Mouse (Mus musculus) cerebellum, postnatal 25 days (tissue): ENCODE results near the gene Apln.
A peak's percentile ranks its signal among the peaks of the same experiment; 100 is the strongest.

Source experiments
- DNase-seq, 2 experiments: peaks; one replicate each; pipeline ENCODE4 v3.0.0; 2021; ENCODE audit warnings: mixed read lengths in 2 of 2

Gene Apln

DNA sequence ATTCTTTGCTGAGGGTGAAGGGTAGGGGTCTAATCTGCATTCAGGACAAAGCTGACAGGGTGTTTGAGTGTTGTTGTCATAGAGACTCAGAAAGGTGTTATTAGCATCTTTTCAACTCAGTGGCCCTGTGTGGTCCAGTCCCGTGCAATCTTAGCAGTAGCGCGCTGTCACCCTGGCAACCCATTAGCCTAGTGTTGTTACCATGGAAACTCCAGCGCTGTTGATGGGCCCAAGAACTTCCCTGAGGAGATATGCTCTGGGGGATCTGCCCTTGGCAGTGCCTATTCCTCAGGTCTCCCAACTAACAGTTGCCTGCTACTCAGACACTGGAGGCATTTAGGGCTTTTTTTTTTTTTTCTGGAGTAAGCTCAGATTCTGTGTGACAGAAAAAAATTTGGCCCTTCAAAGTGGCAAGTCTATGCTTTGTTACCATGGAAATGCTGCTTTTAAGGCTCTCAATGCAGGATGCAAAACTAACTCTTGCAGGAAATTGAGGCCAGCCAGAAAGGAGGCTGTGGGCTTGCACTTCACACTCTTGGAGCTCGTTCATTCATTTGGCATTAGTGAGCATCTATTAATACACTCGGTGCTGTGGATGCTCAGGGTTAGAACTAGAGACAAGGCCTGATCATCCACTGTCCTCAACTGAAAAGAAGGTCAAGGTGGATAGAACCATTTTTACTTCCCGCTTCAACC, 17.6 kb downstream of the Apln start:
- DNase-seq = no peak

DNA sequence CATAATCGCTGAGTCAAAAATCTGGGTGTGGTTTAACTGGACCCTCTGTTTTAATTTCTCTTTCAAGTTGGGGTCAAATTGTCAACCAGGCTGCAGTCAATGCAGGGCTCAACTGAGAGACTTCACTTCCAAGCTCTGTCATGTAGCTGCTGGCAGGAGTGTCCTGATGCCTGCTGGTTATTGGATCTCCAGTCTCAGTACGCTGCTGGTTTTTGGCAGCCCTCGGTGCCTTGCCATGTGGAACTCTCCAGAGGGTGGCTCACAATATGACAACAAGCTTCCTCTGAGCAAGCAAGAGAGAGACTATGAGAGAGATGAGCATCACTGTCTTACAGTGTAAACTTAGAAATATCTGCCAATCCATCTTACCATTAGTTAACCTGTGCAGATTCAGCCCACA, 23.0 kb downstream of the Apln start:
- DNase-seq = peak; percentile 79 to 85

- DNase-seq = no peak
Observed at GRCm38 (mm10) chrX:48006062-48006461, 28.6 kb downstream of the Apln start.

- no peak for DNase-seq
Observed at GRCm38 (mm10) chrX:48004786-48005185, 29.9 kb downstream of the Apln start.

DNA sequence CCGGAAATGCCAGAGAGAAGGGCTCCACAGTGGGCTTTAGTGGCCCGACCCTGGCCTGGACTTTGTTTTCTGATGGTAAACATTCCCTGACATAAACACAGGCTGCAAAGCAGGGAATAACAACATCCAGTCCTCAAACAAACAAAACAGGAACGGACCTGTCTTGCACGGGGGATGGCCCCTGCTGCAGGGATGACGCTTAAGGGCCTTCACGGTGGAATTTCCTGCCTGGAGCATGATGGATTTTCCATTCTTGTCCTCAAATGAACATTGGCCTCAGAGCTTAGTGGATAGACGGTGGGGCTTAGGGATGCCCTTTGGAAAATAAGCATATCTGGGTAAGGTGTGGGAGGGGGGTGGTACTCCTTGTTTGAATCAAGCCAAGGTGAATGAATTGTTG, 33.5 kb downstream of the Apln start:
- DNase-seq = no peak

DNA sequence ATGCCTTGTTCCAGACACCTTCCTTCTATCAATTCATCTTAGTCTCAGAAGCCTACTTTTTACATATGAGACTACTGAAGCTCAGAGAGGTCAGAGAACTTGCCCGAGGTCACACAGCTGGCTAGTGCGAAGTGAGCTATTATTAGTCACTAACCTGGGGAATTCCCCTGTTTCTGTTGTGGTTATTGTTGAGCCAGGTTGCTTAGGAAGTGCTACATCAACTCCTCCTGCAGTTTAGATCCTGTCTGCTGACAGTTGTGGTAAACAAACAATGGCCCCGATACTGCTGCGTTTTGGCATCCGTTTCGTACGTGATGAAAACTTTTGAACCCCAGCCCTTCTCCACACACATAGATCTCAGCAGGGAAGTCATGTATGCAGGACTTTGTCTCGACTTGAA, 36.2 kb downstream of the Apln start:
- no peak for DNase-seq

GRCm38 (mm10) chrX:47992606-47993005, 42.0 kb downstream of the Apln start:
- DNase-seq = peak; percentile 80 to 87

GRCm38 (mm10) chrX:47988024-47988423, 46.6 kb downstream of the Apln start:
- no peak for DNase-seq

- DNase-seq = peak; percentile 67 to 82
Observed at GRCm38 (mm10) chrX:47985000-47985619, 49.5 kb downstream of the Apln start.

DNA sequence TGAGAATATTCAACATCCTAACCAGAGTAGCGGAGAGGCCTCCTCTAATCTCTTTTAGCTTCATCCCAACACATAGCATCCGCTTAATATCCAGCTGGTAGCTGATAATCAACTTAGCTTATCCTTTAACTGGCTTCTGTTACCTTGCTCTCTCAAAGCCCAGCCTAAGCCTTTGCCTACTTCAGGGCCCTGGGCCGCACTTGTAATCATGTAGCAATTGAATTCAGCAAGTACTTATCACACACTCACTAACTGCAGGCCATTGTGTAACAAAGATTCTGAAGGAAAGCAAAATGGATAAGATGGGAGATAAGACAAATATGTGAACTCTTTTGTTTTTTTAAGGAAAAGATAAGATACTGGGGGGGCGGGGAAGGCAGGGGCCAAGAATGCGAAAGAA, 57.6 kb downstream of the Apln start:
- DNase-seq = no peak

DNA sequence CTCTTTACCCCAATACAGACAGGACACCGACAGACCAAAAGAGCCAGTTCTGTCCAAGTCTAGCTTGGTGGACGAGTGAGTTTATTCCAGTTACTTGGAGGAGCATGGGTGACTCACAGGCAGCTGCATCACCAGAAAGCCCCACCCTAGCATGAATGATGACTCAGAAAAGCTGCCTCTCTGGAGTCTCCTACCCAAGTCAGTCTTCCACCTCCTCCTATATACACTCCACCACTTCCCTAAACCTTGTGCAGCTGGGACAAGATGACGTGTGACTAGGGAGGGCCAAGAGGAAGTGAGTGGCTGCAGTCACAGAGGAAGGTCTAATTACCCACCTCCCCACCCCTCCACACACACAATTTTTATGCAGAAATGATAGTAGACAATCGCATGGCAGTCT, 58.1 kb downstream of the Apln start:
- DNase-seq = no peak
